Mouse (Mus musculus): ENCODE results near the gene Ccdc113. TPM values are rescaled to one million over a fixed set of nuclear protein-coding genes. Genes with fewer than 3 reads are reported as not detected.

Ccdc113 gene
- total RNA-seq (2023): not detected

GRCm38 (mm10) chr8:95533584-95534387 lies at the start of gene Ccdc113:
Gene Ccdc113 (plus strand): TSS chr8:95534085.

GRCm38 (mm10) chr8:95490006-95490405 lies 43.9 kb upstream of the Ccdc113 start, which contains the start of gene Csnk2a2:
Gene Csnk2a2 (minus strand): TSS chr8:95490039.

GRCm38 (mm10) chr8:95576240-95576639 lies 42.4 kb downstream of the Ccdc113 start, which contains the start of gene Prss54:
Gene Prss54 (minus strand): TSS chr8:95576340.

Other genes with a start within 250 kb of the Ccdc113 start
- gene Cngb1, start 227.5 kb upstream of the Ccdc113 start, total RNA-seq (2023): not detected
- gene Tepp, start 223.5 kb upstream of the Ccdc113 start, total RNA-seq (2023): not detected
- 10 to 100 TPM; 25.2 to 26.2 TPM for gene Zfp319, start 202.1 kb upstream of the Ccdc113 start, total RNA-seq (2023)
- 10 to 100 TPM; 53.7 to 58.1 TPM for gene Usb1, start 201.8 kb upstream of the Ccdc113 start, total RNA-seq (2023)
- under 1 TPM in 1 of 2 experiments, not detected in 1; 0.21 TPM for gene Mmp15, start 181.8 kb upstream of the Ccdc113 start, total RNA-seq (2023)
- 100 to 1,000 TPM in 1 of 2 experiments, 10 to 100 TPM in 1; 97.6 to 101 TPM for gene Cfap20, start 99.2 kb upstream of the Ccdc113 start, total RNA-seq (2023)
- gene Csnk2a2, start 44.0 kb upstream of the Ccdc113 start, total RNA-seq (2023): 10 to 100 TPM; 84.3 to 92.1 TPM
- gene Prss54, start 42.3 kb downstream of the Ccdc113 start, total RNA-seq (2023): not detected
- gene Gins3, start 99.4 kb downstream of the Ccdc113 start, total RNA-seq (2023): 1 to 10 TPM; 4.8 to 6.0 TPM
- gene Ndrg4, start 142.9 kb downstream of the Ccdc113 start, total RNA-seq (2023): under 1 TPM in 1 of 2 experiments, not detected in 1; 0.56 TPM
- gene Setd6, start 181.8 kb downstream of the Ccdc113 start, total RNA-seq (2023): 10 to 100 TPM; 30.0 to 40.3 TPM